Mouse (Mus musculus): ENCODE measurements around the gene Meox1. TPM values are rescaled to one million over a fixed set of nuclear protein-coding genes. Genes with fewer than 3 reads are reported as not detected.

Gene Meox1
- total RNA-seq, 4 experiments from 2014 or later: 3.7 to 6.6 (median 6.3) TPM

DNA sequence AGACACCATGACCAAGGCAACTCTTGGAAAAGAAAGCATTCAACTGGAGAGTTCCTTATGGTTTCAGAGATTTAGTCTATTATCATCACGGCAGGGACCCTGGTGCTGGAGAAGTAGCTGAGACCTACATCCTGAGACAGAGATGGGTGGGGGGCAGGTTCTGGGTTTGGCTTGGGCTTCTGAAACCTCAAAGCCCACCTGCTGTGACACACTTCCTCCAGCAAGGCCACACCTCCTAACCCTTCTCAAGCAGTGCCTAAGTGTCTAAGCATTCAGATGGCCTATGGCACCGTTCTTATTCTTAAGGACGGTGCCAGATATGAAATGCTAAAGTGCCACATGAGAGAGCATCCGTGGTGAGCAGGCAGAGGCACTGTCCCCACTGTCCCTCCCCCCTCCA lies 4.2 kb upstream of the Meox1 start:
- no peak for DNase-seq (ENCODE audit: low spot score)

- peak; percentile 73 for DNase-seq (ENCODE audit: low spot score)
Measured at GRCm38 (mm10) chr11:101896546-101897361, 2.6 kb upstream of the Meox1 start.

DNA sequence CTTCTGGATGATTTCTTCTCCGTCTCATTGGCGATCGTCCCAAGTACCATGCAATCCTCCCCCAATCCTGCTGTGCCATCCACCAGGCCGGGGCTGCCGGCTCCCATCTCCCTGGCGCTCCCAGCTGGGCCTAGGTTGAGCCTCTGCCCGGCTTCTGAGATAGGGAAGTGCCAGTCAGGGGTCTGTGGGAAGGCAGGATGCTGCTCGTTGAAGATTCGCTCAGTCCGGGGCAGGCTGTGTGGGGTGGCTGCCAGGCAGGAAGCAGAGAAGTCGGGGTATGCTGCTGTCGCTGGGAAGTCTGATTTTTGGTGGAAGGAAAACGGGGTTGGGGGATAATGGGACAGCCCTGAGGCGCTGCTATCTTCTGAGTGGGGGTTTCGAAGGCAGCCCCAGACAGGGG lies 614 bp downstream of the Meox1 start:
- DNase-seq (ENCODE audit: low spot score): no peak

GRCm38 (mm10) chr11:101891451-101891850 lies 2.7 kb downstream of the Meox1 start:
- no peak for DNase-seq (ENCODE audit: low spot score)

DNA sequence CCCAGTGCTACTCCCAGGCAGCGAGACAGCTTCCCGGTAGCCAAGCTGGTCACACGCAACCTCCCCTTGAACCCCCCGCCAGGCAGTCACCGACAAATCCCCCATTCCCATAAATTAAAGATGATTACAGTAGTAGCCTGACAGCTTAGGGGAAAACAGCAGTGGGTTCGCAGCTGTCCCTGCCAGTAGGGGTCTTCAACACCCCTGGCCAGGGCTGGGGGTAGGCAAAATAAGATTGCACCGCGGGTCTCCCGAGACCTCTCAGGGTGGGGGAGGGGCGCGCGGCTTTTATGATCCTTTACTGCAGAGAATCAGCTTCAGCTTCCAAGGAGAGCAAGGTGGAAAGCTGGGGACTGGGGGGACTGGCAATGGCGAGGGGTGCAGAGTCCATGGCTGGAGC lies 4.4 kb downstream of the Meox1 start:
- DNase-seq (ENCODE audit: low spot score): no peak

DNA sequence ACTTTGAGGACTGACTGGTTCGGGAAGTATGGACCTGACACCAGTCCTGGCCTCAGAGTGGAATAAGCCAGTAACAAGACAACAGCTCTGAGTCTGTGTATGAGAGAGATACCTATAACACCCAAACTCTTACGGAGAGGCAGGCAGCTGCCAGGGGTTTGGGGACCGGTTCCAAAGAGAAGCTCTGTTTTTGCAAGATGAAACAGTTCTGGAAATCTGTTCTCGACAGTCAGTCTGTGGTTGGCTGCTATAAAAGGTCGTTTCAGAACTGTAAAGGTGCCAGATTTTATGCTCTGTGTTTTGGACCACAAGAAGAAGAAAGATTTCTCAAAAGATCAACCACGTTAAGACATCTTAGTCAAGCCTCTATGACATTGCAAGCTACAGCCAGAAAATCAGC lies 5.4 kb downstream of the Meox1 start:
- DNase-seq (ENCODE audit: low spot score): no peak

DNA sequence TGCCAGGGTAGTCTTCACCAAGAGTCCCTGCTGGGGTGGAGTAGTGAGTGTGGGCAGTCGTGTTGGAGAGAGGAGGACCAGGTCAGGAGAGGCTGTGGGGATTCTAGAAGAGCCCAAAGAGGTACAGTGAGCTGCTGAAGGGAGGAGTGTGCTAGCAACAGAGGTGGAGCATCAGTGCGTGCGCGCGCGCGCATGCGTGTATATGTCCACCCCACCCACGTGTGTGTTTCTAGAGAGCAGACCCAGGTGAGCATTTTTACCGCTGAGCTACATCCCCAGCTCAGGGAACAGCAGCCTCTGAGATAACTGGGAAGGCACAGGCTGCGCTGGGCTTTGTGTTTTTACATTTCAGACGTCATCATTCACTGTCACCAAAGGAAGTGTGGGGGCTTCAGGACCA lies 7.7 kb downstream of the Meox1 start:
- DNase-seq (ENCODE audit: low spot score): no peak

- DNase-seq (ENCODE audit: low spot score): no peak
Measured at GRCm38 (mm10) chr11:101885881-101886319, 8.3 kb downstream of the Meox1 start.

- DNase-seq (ENCODE audit: low spot score): peak; percentile 47
Measured at GRCm38 (mm10) chr11:101885232-101885631, 8.9 kb downstream of the Meox1 start.

DNA sequence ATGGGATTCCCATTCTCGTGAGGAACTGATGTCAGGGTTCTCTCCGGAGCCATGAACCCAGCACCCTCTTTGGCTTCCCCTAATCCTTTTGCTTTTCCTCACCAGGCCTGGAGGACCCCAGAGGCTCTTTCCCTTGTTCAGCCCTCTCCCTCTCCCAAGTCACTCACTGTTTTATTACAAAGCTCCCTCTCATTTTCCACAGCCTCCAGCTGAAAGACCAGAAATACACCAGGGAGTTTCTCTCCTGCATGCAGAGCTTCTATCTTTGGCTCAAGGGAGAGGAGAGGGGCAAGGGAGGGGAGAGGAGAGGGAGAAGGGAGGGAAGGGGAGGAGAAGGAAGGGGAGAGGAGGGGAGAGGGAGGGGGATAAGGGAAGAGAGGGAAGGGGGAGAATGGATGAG lies 10.3 kb downstream of the Meox1 start:
- DNase-seq (ENCODE audit: low spot score): no peak

- no peak for DNase-seq (ENCODE audit: low spot score)
Measured at GRCm38 (mm10) chr11:101882500-101883290, 11.5 kb downstream of the Meox1 start.

GRCm38 (mm10) chr11:101881604-101882071 lies 12.5 kb downstream of the Meox1 start:
- DNase-seq (ENCODE audit: low spot score): peak; percentile 93

- DNase-seq (ENCODE audit: low spot score): no peak
Measured at GRCm38 (mm10) chr11:101881185-101881584, 13.0 kb downstream of the Meox1 start.

DNA sequence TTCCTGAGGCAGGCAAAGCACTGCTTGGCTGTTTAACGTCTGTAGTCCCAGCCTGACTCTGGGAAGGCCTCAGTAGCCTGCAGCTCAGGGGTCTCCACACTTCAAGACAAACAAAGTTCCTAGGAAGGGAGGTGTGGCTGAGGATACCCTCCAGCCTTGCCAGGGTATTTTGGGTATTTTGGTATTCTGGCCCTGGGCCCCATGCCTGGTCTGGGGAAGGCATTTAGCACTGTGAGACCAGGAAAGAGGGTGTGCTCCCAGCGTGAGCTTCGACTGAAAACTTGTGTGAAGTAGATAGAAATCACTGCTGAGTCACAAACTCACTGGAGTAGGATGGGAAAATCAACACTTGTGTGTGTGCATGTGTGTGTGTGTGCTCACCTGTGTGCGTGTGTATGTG lies 14.5 kb downstream of the Meox1 start:
- DNase-seq (ENCODE audit: low spot score): no peak

- no peak for DNase-seq (ENCODE audit: low spot score)
Measured at GRCm38 (mm10) chr11:101878696-101879095, 15.5 kb downstream of the Meox1 start.

DNA sequence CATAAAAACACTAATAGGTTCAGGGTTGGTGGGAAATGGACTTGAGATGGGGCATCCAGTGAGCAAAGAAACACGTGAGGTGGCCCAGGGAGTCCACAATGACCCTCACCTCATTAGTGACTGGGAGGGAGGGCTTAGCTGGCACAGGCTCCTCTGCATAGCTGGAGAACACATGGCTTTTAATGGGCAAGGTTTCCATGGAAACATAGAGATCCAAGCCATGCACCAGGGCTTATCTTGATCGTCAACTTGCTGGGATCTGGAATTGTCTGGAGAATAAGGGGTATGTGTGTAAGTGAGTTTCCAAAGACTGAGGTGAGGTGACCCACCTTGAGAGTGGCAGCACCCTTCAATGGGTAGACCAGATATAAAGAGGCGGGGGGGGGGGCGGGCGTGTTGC lies 19.2 kb downstream of the Meox1 start:
- DNase-seq (ENCODE audit: low spot score): no peak

DNA sequence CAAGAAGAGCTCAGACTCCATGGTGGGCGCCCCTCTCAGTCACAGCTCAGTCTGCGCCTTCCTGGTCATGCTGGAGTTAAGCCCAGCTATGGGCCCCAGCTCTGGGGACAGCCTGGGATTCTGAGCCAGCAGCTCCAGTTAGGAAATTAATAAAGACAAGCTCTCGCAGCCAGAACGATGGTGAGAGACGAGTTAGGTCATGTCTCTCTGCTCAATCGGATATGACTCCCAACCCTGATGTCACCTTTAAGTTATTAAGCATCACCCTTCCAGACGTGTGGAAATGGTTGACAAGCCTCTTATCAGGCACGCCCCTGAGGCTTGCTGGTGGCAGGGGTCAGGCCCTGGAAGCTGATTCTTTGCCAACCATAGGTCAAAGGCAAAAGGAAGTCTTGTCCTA lies 20.3 kb downstream of the Meox1 start:
- peak; percentile 46 for DNase-seq (ENCODE audit: low spot score)

GRCm38 (mm10) chr11:101871435-101871834 lies 22.7 kb downstream of the Meox1 start:
- no peak for DNase-seq (ENCODE audit: low spot score)

- no peak for DNase-seq (ENCODE audit: low spot score)
Measured at GRCm38 (mm10) chr11:101870067-101870765, 24.0 kb downstream of the Meox1 start.

DNA sequence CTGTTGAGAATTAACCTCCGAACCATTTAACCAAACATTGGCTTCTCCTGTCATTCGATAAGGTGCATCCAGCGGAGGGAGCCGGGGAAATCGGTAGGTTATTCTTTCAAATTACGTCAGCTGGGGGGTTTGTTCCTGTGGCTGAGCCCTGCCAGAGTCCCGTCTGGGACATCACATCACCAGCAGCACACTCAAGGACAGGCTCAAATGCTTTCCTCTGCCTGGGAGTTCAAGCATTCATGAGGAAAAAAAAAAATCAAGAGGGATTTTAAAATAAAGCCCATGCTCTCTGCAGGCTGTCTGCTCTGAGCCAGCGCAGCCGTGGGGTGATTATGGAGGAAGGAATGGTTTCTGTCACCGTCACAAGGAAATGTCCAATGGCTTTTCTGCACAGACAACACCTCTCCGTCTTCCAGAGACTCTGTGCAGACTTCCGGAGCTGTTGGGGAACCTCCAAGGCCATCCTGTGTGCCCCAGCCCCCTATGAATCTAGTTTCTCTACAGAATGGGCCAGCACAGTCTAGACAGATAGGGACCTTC lies 26.6 kb downstream of the Meox1 start:
- no peak for DNase-seq (ENCODE audit: low spot score)

- no peak for DNase-seq (ENCODE audit: low spot score)
Measured at GRCm38 (mm10) chr11:101858742-101859141, 35.4 kb downstream of the Meox1 start.
